Comparison of ENCODE assay signal across 8 mouse cellular contexts in the genomic region with DNA sequence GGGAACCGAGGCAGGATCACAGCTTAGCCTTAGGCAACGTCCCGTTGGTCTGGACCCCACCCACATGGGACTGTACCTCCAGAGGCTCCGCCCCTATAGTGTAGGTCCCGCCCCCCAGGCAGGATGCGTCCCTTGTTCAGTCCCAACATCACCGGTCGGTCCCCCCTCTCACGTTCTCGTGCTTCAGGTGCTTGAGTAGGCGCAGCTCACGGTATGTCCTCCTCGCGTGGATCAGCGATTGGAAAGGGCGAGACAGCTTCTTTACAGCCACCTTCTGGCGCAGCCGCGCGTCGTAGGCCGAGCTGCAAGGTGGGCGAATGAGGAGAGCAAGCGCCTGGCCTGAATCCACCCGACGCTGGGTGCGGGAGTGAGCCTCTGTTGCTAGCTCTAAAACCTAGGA. TPM values are rescaled to one million over a fixed set of nuclear protein-coding genes. Genes with fewer than 3 reads are reported as not detected.
DNase-seq lines count a peak whose midpoint lies in the region; ATAC-seq and TF ChIP-seq lines count a peak whose summit lies in the region.

No protein-coding gene starts in this region.

- no peak overlapping the region for H3K27ac ChIP-seq in embryonic facial prominence, embryonic 11.5 days (replicated peaks; ENCODE audit: low read depth, low read length)
- peak overlapping the region; percentile 70 for H3K27ac ChIP-seq in hindbrain, embryonic 12.5 days
- H3K27ac ChIP-seq in spleen, adult 2 months (ENCODE audit: insufficient read depth, low read length), result peak overlapping the region; percentile 62

- H3K4me2 ChIP-seq in embryonic facial prominence, embryonic 11.5 days (ENCODE audit: low read depth, low read length), result peak overlapping the region; percentile 57
- H3K4me2 ChIP-seq in hindbrain, embryonic 12.5 days (replicated peaks), result peak overlapping the region; percentile 64

- peak overlapping the region; percentile 18 for H3K9ac ChIP-seq in embryonic facial prominence, embryonic 11.5 days (replicated peaks; ENCODE audit: low read length)
- H3K9ac ChIP-seq in hindbrain, embryonic 12.5 days, result peak overlapping the region; percentile 90

- H3K27me3 ChIP-seq in embryonic facial prominence, embryonic 11.5 days (ENCODE audit: control insufficient read depth, insufficient read depth, low read length), result peaks cover 29% of the 10 kb centered on the region
- H3K27me3 ChIP-seq in hindbrain, embryonic 12.5 days, result peaks cover 27% of the 10 kb centered on the region
- no peaks in the 10 kb centered on the region for H3K27me3 ChIP-seq in spleen, adult 2 months (ENCODE audit: control insufficient read depth, insufficient read depth, low read length)

- no peak for ATAC-seq in embryonic facial prominence, embryonic 11.5 days (replicated peaks; ENCODE audit: insufficient number of reproducible peaks, low FRiP score, low TSS enrichment, low read depth)
- ATAC-seq in hindbrain, embryonic 12.5 days (ENCODE audit: low FRiP score), result 0 out of 2 replicates have a peak, but pooled peaks have one; percentile 9
- ATAC-seq in megakaryocyte progenitor cell, adult 5-6 weeks (replicated peaks; ENCODE audit: poor library complexity), result 0 out of 2 replicates have a peak, but pooled peaks have one; percentile 17

- no peak for TF ChIP-seq CTCF in spleen, adult 2 months (IDR thresholded peaks at IDR 0.05; ENCODE audit: extremely low read depth, insufficient read depth, insufficient read length, insufficient replicate concordance)

- peak; percentile 55 to 57 for DNase-seq in urinary bladder, postnatal 36 days (ENCODE audit: low spot score in 2 of 2)
- no peak for DNase-seq in urinary bladder, postnatal 4 days (ENCODE audit: low spot score in 2 of 2)
- DNase-seq in embryonic facial prominence, embryonic 11.5 days (ENCODE audit: low spot score), result peak; percentile 44
- DNase-seq in left cerebral cortex, adult 9 months (ENCODE audit: low spot score in 2 of 2), result peak; percentile 39 to 83
- DNase-seq in spleen, adult 2 months (ENCODE audit: low read depth in 1 of 2, low spot score in 2 of 2), result peak; percentile 25 to 80
- DNase-seq in adipocyte (ENCODE audit: low spot score), result no peak

- H3K4me1 ChIP-seq in embryonic facial prominence, embryonic 11.5 days (ENCODE audit: control insufficient read depth, insufficient read depth, low read length), result no peaks in the 10 kb centered on the region; the same call in none of the 2 replicates
- H3K4me1 ChIP-seq in hindbrain, embryonic 12.5 days, result peaks cover 30% of the 10 kb centered on the region
- H3K4me1 ChIP-seq in spleen, adult 2 months (ENCODE audit: control insufficient read depth, insufficient read depth, insufficient read length), result peaks cover 39% of the 10 kb centered on the region; the same call in 1 of the 2 replicates

- no peaks in the 10 kb centered on the region for H3K9me3 ChIP-seq in embryonic facial prominence, embryonic 11.5 days (replicated peaks; ENCODE audit: control insufficient read depth, low read length)
- no peaks in the 10 kb centered on the region for H3K9me3 ChIP-seq in hindbrain, embryonic 12.5 days (replicated peaks)

- H3K4me3 ChIP-seq in embryonic facial prominence, embryonic 11.5 days (ENCODE audit: low read depth, low read length), result peak overlapping the region; percentile 23
- H3K4me3 ChIP-seq in hindbrain, embryonic 12.5 days, result peak overlapping the region; percentile 58
- peak overlapping the region; percentile 53 for H3K4me3 ChIP-seq in spleen, adult 2 months (ENCODE audit: extremely low read depth, insufficient read depth, insufficient read length)

- no peaks in the 10 kb centered on the region for H3K36me3 ChIP-seq in embryonic facial prominence, embryonic 11.5 days (replicated peaks; ENCODE audit: control insufficient read depth, insufficient read depth, low read depth, low read length)
- peaks cover 37% of the 10 kb centered on the region for H3K36me3 ChIP-seq in hindbrain, embryonic 12.5 days
- peaks cover 4% of the 10 kb centered on the region for H3K36me3 ChIP-seq in spleen, adult 2 months (ENCODE audit: control insufficient read depth, insufficient read depth, low read length)

- TF ChIP-seq POLR2A in spleen, adult 2 months (IDR thresholded peaks at IDR 0.05; ENCODE audit: low read depth, low read length), result no peak; the same call in 1 of the 2 replicates

- WGBS in embryonic facial prominence, embryonic 11.5 days, result 1% methylated on average over 27 of the region's 27 CpGs
- 2% methylated on average over 27 of the region's 27 CpGs for WGBS in hindbrain, embryonic 12.5 days
- WGBS in spleen, adult 2 months, result 6% methylated on average over 27 of the region's 27 CpGs

RNA-seq across cellular contexts. Expression of gene Mapk11, which starts 2.9 kb away (rescaled TPM):
- 12.7 and 13.5 TPM in 2 replicates for polyA plus RNA-seq in embryonic facial prominence, embryonic 11.5 days (2014; fragmentation: Nextera tagmentation; extraction: Ambion mirVana)
- 39.0 and 41.9 TPM in 2 replicates for polyA plus RNA-seq in hindbrain, embryonic 12.5 days (2016; fragmentation: Nextera tagmentation; extraction: Ambion mirVana)
- total RNA-seq in megakaryocyte progenitor cell, adult 5-6 weeks (2015), result not detected in 2 replicates
- 0.10 TPM in 1 of 2 replicates, not detected in the other for total RNA-seq in megakaryocyte progenitor cell, adult 5-6 weeks (2017)
- polyA plus RNA-seq in spleen, adult 2 months (2012; rRNA removed), result 29.0 and 35.1 TPM in 2 replicates

RNA-seq across cellular contexts. Expression of gene Mapk12, which starts 6.0 kb away (rescaled TPM):
- polyA plus RNA-seq in embryonic facial prominence, embryonic 11.5 days (2014; fragmentation: Nextera tagmentation; extraction: Ambion mirVana), result 10.1 and 11.9 TPM in 2 replicates
- polyA plus RNA-seq in hindbrain, embryonic 12.5 days (2016; fragmentation: Nextera tagmentation; extraction: Ambion mirVana), result 10.0 and 11.4 TPM in 2 replicates
- total RNA-seq in megakaryocyte progenitor cell, adult 5-6 weeks (2015), result 0.49 TPM in 1 of 2 replicates, not detected in the other
- 0.04 and 0.47 TPM in 2 replicates for total RNA-seq in megakaryocyte progenitor cell, adult 5-6 weeks (2017)
- 3.7 and 3.9 TPM in 2 replicates for polyA plus RNA-seq in spleen, adult 2 months (2012; rRNA removed)

RNA-seq across cellular contexts. Expression of gene Hdac10, which starts 18.0 kb away (rescaled TPM):
- 10.3 and 11.3 TPM in 2 replicates for polyA plus RNA-seq in embryonic facial prominence, embryonic 11.5 days (2014; fragmentation: Nextera tagmentation; extraction: Ambion mirVana)
- 18.8 and 22.0 TPM in 2 replicates for polyA plus RNA-seq in hindbrain, embryonic 12.5 days (2016; fragmentation: Nextera tagmentation; extraction: Ambion mirVana)
- total RNA-seq in megakaryocyte progenitor cell, adult 5-6 weeks (2015), result 4.0 and 5.6 TPM in 2 replicates
- 9.8 and 12.0 TPM in 2 replicates for total RNA-seq in megakaryocyte progenitor cell, adult 5-6 weeks (2017)
- polyA plus RNA-seq in spleen, adult 2 months (2012; rRNA removed), result 76.2 and 86.8 TPM in 2 replicates

RNA-seq across cellular contexts. Expression of gene Tubgcp6, which starts 23.6 kb away (rescaled TPM):
- 15.6 and 17.0 TPM in 2 replicates for polyA plus RNA-seq in embryonic facial prominence, embryonic 11.5 days (2014; fragmentation: Nextera tagmentation; extraction: Ambion mirVana)
- polyA plus RNA-seq in hindbrain, embryonic 12.5 days (2016; fragmentation: Nextera tagmentation; extraction: Ambion mirVana), result 22.3 and 22.8 TPM in 2 replicates
- total RNA-seq in megakaryocyte progenitor cell, adult 5-6 weeks (2015), result 22.2 and 24.7 TPM in 2 replicates
- total RNA-seq in megakaryocyte progenitor cell, adult 5-6 weeks (2017), result 16.6 and 35.5 TPM in 2 replicates
- 38.4 and 45.1 TPM in 2 replicates for polyA plus RNA-seq in spleen, adult 2 months (2012; rRNA removed)

RNA-seq across cellular contexts. Expression of gene Plxnb2, which starts 34.1 kb away (rescaled TPM):
- polyA plus RNA-seq in embryonic facial prominence, embryonic 11.5 days (2014; fragmentation: Nextera tagmentation; extraction: Ambion mirVana), result 113 and 122 TPM in 2 replicates
- 167 and 169 TPM in 2 replicates for polyA plus RNA-seq in hindbrain, embryonic 12.5 days (2016; fragmentation: Nextera tagmentation; extraction: Ambion mirVana)
- 12.1 and 12.6 TPM in 2 replicates for total RNA-seq in megakaryocyte progenitor cell, adult 5-6 weeks (2015)
- total RNA-seq in megakaryocyte progenitor cell, adult 5-6 weeks (2017), result 9.3 and 14.5 TPM in 2 replicates
- 89.4 and 96.8 TPM in 2 replicates for polyA plus RNA-seq in spleen, adult 2 months (2012; rRNA removed)

Comparison
In these comparisons a context has a peak if more than half of its experiments do, and no peak if none do; other contexts are left out.
1. DNase-seq: peak in urinary bladder, postnatal 36 days (2 of 2), embryonic facial prominence, embryonic 11.5 days (single experiment), left cerebral cortex, adult 9 months (2 of 2) and spleen, adult 2 months (2 of 2); none in urinary bladder, postnatal 4 days (0 of 2) and adipocyte (single experiment).
2. Peak in every context shown above with its lines, with median percentiles within 50 percentile points of each other: H3K4me3 ChIP-seq.